Mouse (Mus musculus) intestine, embryonic 16.5 days (tissue): ENCODE data around the gene Rarb. TPM values are rescaled to one million over a fixed set of nuclear protein-coding genes. Genes with fewer than 3 reads are reported as not detected.

Experiments
- ATAC-seq: fragments of 200-750 bp; cut with Nextera tagmentation; 2 replicates; pipeline ENCODE4 v1.8.0; 2017; ENCODE audit warnings: moderate TSS enrichment, moderate library complexity
- H3K27ac ChIP-seq: fragments of 300-500 bp; sonication (generic); 2 replicates; pipeline ENCODE4 v1.5.1; 2014; ENCODE audit warnings: mild to moderate bottlenecking, low read length
- H3K27me3 ChIP-seq: fragments of 300-500 bp; sonication (generic); replicated peaks from 2 replicates; pipeline ENCODE4 v1.6.1; 2014; ENCODE audit warnings: low read length, control low read depth, mixed read lengths; ENCODE audit not compliant: control insufficient read depth, insufficient read depth
- H3K36me3 ChIP-seq: fragments of 300-500 bp; sonication (generic); 2 replicates; pipeline ENCODE4 v1.6.1; 2014; ENCODE audit warnings: low read length, control low read depth; ENCODE audit not compliant: control insufficient read depth, insufficient read depth
- H3K4me1 ChIP-seq: fragments of 300-500 bp; sonication (generic); 2 replicates; pipeline ENCODE4 v1.6.1; 2014; ENCODE audit warnings: low read length, control low read depth, mixed read lengths; ENCODE audit not compliant: control insufficient read depth, insufficient read depth
- H3K4me2 ChIP-seq: fragments of 300-500 bp; sonication (generic); 2 replicates; pipeline ENCODE4 v1.6.1; 2014; ENCODE audit warnings: low read depth, low read length, control low read depth
- H3K4me3 ChIP-seq: fragments of 300-500 bp; sonication (generic); 2 replicates; pipeline ENCODE4 v1.5.1; 2014; ENCODE audit warnings: mild to moderate bottlenecking, low read length
- H3K9ac ChIP-seq: fragments of 300-500 bp; sonication (generic); 2 replicates; pipeline ENCODE4 v1.6.1; 2014; ENCODE audit warnings: low read depth, low read length
- H3K9me3 ChIP-seq: fragments of 300-500 bp; sonication (generic); 2 replicates; pipeline ENCODE4 v1.6.1; 2016; ENCODE audit warnings: low read length, control low read depth; ENCODE audit not compliant: control insufficient read depth
- WGBS: fragments of 180-500 bp; shearing (Covaris S2); extraction: QIAGEN DNeasy Blood & Tissue Kit; methylation state at CpG from one replicate; pipeline ENCODE4 v1.1.7; 2014; 5-methylcytosine and 5-hydroxymethylcytosine counted together
- polyA plus RNA-seq: library from polyadenylated mRNA; unstranded; fragments of >200 nt; fragmentation: Nextera tagmentation; extraction: Ambion mirVana; gene quantifications from 2 replicates; pipeline ENCODE4 v1.2.1, GENCODE M21; 2015

Gene Rarb
- 6.2 and 6.5 TPM in 2 replicates for polyA plus RNA-seq

DNA sequence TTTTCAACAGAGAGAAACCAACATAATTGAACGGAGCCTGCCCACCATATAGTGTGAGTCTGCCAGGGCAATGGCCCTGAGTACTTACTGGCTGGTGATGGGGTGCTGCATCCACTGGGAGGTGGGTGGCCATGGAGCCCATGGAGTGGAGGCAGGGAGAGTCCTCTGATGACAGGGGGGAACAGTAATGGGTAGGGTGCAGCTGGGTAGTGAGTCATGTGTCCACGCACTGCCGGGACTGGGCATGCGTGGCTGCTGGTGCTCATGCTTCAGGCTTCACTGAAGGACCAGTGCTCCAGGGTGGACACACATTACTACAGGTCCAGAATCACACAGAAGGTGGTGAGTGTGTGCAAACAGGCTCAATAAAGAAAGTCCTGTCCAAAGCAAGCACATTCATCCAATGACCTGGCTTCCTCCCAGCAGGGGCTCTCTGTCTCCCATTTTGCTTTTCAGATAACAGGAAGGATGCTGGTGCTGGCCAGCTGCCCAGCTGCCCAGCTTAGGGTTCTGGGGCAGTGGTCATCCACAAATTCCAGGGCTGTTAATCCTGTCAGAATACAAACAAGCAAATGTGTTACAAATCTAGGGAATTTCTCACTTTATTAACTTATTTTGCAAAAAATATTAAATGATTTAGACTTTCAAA lies at the start of gene Rarb:
TSS of gene Rarb (minus strand) at position 555 of the 649 bp plus-strand sequence.
- Histone ChIP-seq H3K27me3 (0 out of 2 replicates have a peak, but pooled peaks cover 3% of the 10 kb centered on the region), H3K27ac (no peak within 1 kb of the TSS), H3K9me3 (no peaks in the 10 kb centered on the region), H3K4me3 (no peak within 1 kb of the TSS), H3K36me3 (no peaks in the 10 kb centered on the region), H3K9ac (no peak within 1 kb of the TSS), H3K4me2 (no peak within 1 kb of the TSS), H3K4me1 (no peaks in the 10 kb centered on the region)
- ATAC-seq = no peak
- over 99% methylated on average over 4 of the region's 4 CpGs for WGBS

GRCm38 (mm10) chr14:16842036-16842435 lies 23.1 kb upstream of the Rarb start:
- Histone ChIP-seq H3K4me3 (no peak overlapping the region), H3K27me3 (no peaks in the 10 kb centered on the region), H3K4me2 (no peak overlapping the region), H3K9me3 (no peaks in the 10 kb centered on the region), H3K4me1 (no peaks in the 10 kb centered on the region), H3K36me3 (no peaks in the 10 kb centered on the region), H3K9ac (no peak overlapping the region), H3K27ac (no peak overlapping the region)
- ATAC-seq = no peak
- 54% methylated on average over 3 of the region's 3 CpGs for WGBS

GRCm38 (mm10) chr14:16841597-16841989 lies 22.6 kb upstream of the Rarb start:
- Histone ChIP-seq H3K9ac (no peak overlapping the region), H3K9me3 (no peaks in the 10 kb centered on the region), H3K4me1 (no peaks in the 10 kb centered on the region), H3K4me2 (no peak overlapping the region), H3K27me3 (no peaks in the 10 kb centered on the region), H3K27ac (no peak overlapping the region), H3K36me3 (no peaks in the 10 kb centered on the region), H3K4me3 (no peak overlapping the region)
- no peak for ATAC-seq
- 64% methylated on average over 6 of the region's 6 CpGs for WGBS

DNA sequence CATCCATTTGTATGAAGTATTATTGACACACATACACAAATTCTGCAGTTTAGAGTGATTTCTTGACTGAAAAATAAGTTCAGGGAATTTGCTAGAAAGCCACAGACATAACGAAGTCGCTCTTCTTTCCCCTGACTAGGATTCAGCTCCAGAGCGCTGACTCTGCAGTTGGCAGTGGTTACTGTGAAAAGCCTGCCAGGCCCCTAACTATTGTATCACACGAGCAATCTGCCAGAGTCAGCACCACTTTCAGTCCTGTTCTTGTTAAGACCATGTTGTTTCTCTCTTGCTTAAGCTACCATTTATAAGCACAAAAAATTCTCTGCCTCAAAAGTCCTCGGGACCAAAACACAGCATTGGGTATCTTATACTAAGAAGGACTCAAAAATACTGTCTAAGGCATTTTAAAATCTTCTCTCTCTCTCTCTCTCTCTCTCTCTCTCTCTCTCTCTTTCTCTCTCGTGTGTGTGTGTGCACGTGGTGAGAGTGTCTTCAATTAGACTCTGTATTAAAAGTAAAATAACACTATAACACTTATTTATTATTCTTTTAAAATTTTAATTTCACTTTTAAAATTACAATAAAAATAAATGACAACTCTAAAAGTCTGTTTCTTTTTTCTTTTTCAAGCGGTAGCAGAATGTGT lies 22.1 kb upstream of the Rarb start:
- Histone ChIP-seq H3K9me3 (no peaks in the 10 kb centered on the region), H3K4me2 (no peak overlapping the region), H3K4me3 (no peak overlapping the region), H3K9ac (no peak overlapping the region), H3K36me3 (no peaks in the 10 kb centered on the region), H3K27ac (no peak overlapping the region), H3K27me3 (no peaks in the 10 kb centered on the region), H3K4me1 (no peaks in the 10 kb centered on the region)
- no peak for ATAC-seq
- WGBS = 64% methylated on average over 8 of the region's 8 CpGs

GRCm38 (mm10) chr14:16840135-16840534 lies 21.2 kb upstream of the Rarb start:
- WGBS = 95% methylated on average over 2 of the region's 2 CpGs
- Histone ChIP-seq H3K9me3 (no peaks in the 10 kb centered on the region), H3K36me3 (no peaks in the 10 kb centered on the region), H3K4me2 (no peak overlapping the region), H3K9ac (no peak overlapping the region), H3K4me1 (no peaks in the 10 kb centered on the region), H3K27ac (no peak overlapping the region), H3K4me3 (no peak overlapping the region), H3K27me3 (no peaks in the 10 kb centered on the region)
- ATAC-seq = no peak

- Histone ChIP-seq H3K9me3 (no peaks in the 10 kb centered on the region), H3K27me3 (no peaks in the 10 kb centered on the region), H3K36me3 (no peaks in the 10 kb centered on the region), H3K9ac (no peak overlapping the region), H3K4me1 (no peaks in the 10 kb centered on the region), H3K4me3 (no peak overlapping the region), H3K4me2 (no peak overlapping the region), H3K27ac (no peak overlapping the region)
- ATAC-seq = no peak
- WGBS = 44% methylated on average over 1 of the region's 1 CpGs
Observed at GRCm38 (mm10) chr14:16815096-16815741, 3.7 kb downstream of the Rarb start.

GRCm38 (mm10) chr14:16806155-16806554 lies 12.8 kb downstream of the Rarb start:
- no peaks in the 10 kb centered on the region for H3K4me1 ChIP-seq
- H3K4me2 ChIP-seq = no peak overlapping the region
- 80% methylated on average over 3 of the region's 3 CpGs for WGBS
- no peaks in the 10 kb centered on the region for H3K9me3 ChIP-seq
- ATAC-seq = no peak
- no peaks in the 10 kb centered on the region for H3K27me3 ChIP-seq
- H3K27ac ChIP-seq = no peak overlapping the region
- H3K4me3 ChIP-seq = no peak overlapping the region
- no peak overlapping the region for H3K9ac ChIP-seq
- H3K36me3 ChIP-seq = no peaks in the 10 kb centered on the region

DNA sequence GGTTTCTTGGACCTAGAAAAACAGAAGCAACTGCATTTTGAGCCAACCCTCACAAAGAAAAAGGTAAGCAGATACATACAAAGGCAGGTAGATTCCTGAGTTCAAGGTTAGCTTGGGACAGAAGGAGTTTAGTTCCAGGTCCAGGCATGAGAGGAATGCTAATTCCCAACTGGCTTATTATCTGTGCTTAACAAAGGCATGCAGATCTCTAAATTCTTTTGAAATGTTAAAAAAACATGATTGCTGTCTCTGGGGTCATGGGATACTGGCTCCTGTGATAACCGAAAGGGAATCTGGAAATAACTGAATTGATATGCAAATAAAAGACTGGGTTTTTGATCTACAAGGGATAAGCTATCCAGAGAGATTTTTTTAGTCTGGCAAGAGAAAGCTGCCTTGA lies 28.8 kb downstream of the Rarb start:
- H3K4me2 ChIP-seq = no peak overlapping the region
- H3K36me3 ChIP-seq = no peaks in the 10 kb centered on the region
- no peaks in the 10 kb centered on the region for H3K9me3 ChIP-seq
- no peak for ATAC-seq
- H3K4me1 ChIP-seq = no peaks in the 10 kb centered on the region
- H3K27ac ChIP-seq = no peak overlapping the region
- no peak overlapping the region for H3K4me3 ChIP-seq
- H3K9ac ChIP-seq = no peak overlapping the region
- H3K27me3 ChIP-seq = no peaks in the 10 kb centered on the region; the same call in 1 of the 2 replicates
- WGBS = 86% methylated on average over 1 of the region's 1 CpGs

GRCm38 (mm10) chr14:16781942-16782541 lies 36.9 kb downstream of the Rarb start:
- peak; percentile 59; the same call in 1 of the 2 replicates for ATAC-seq
- Histone ChIP-seq H3K9ac (no peak overlapping the region), H3K4me1 (no peaks in the 10 kb centered on the region), H3K4me2 (no peak overlapping the region), H3K9me3 (no peaks in the 10 kb centered on the region), H3K4me3 (no peak overlapping the region), H3K27me3 (peaks cover 7% of the 10 kb centered on the region; the same call in 1 of the 2 replicates), H3K27ac (no peak overlapping the region), H3K36me3 (no peaks in the 10 kb centered on the region)
- 50% methylated on average over 5 of the region's 5 CpGs for WGBS
